Mouse (Mus musculus) hindbrain, embryonic 10.5 days (tissue): ENCODE measurements around the gene Rgs3. TPM values are rescaled to one million over a fixed set of nuclear protein-coding genes. Genes with fewer than 3 reads are reported as not detected.

Experiments used
- DNase-seq: peaks from one replicate; pipeline ENCODE4 v3.0.0-alpha.2; 2017; ENCODE audit warnings: low spot score
- H3K27ac ChIP-seq: fragments of 300-500 bp; sonication (generic); 2 replicates; pipeline ENCODE4 v1.5.1; 2016; ENCODE audit warnings: mild to moderate bottlenecking, moderate library complexity
- H3K27me3 ChIP-seq: fragments of 300-500 bp; sonication (generic); 2 replicates; pipeline ENCODE4 v1.6.1; 2016; ENCODE audit warnings: mild to moderate bottlenecking; ENCODE audit not compliant: poor library complexity, insufficient read depth, severe bottlenecking
- H3K36me3 ChIP-seq: fragments of 300-500 bp; sonication (generic); 2 replicates; pipeline ENCODE4 v1.6.1; 2016; ENCODE audit warnings: mild to moderate bottlenecking, moderate library complexity
- H3K4me1 ChIP-seq: fragments of 300-500 bp; sonication (generic); replicated peaks from 2 replicates; pipeline ENCODE4 v1.6.1; 2016; ENCODE audit warnings: mild to moderate bottlenecking
- H3K4me3 ChIP-seq: fragments of 300-500 bp; sonication (generic); 2 replicates; pipeline ENCODE4 v1.5.1; 2016; ENCODE audit warnings: mild to moderate bottlenecking, moderate library complexity
- H3K9me3 ChIP-seq: fragments of 300-500 bp; sonication (generic); 2 replicates; pipeline ENCODE4 v1.6.1; 2016; ENCODE audit warnings: mild to moderate bottlenecking, moderate library complexity
- WGBS: fragments of 180-500 bp; shearing (Covaris S2); methylation state at CpG from one replicate; pipeline ENCODE4 v1.1.7; 2016; 5-methylcytosine and 5-hydroxymethylcytosine counted together
- polyA plus RNA-seq: library from polyadenylated mRNA; unstranded; fragments of >200 nt; fragmentation: Nextera tagmentation; extraction: Ambion mirVana; gene quantifications from 2 replicates; pipeline ENCODE4 v1.2.1, GENCODE M21; 2016

Rgs3 gene
- polyA plus RNA-seq, 1 experiment from 2014 or later = 48.6 TPM

DNA sequence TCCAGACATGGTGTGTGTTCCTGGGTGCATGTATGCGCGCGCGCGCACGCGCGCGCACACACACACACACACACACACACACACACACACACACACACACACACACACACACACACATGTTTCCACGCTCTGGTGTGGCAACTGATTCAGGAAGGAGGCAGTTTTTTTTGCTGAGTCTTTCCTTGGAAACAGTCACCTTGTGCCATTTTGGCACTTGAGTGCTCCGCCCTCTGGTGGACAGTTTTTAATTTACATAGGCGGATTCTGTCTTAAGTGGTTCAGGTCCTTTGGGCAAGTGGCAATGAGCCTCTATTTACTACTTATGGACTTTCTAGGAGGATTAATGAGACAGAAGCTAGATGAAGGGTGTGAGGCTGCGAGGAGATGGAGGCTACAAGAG, 136.3 kb downstream of the Rgs3 start:
- peaks cover 70% of the 10 kb centered on the region for H3K36me3 ChIP-seq
- H3K9me3 ChIP-seq = no peaks in the 10 kb centered on the region
- H3K4me1 ChIP-seq = peaks cover 70% of the 10 kb centered on the region
- DNase-seq = peak; percentile 54
- no peaks in the 10 kb centered on the region for H3K27me3 ChIP-seq
- no peak overlapping the region for H3K27ac ChIP-seq
- no peak overlapping the region for H3K4me3 ChIP-seq
- WGBS = 77% methylated on average over 13 of the region's 13 CpGs

DNA sequence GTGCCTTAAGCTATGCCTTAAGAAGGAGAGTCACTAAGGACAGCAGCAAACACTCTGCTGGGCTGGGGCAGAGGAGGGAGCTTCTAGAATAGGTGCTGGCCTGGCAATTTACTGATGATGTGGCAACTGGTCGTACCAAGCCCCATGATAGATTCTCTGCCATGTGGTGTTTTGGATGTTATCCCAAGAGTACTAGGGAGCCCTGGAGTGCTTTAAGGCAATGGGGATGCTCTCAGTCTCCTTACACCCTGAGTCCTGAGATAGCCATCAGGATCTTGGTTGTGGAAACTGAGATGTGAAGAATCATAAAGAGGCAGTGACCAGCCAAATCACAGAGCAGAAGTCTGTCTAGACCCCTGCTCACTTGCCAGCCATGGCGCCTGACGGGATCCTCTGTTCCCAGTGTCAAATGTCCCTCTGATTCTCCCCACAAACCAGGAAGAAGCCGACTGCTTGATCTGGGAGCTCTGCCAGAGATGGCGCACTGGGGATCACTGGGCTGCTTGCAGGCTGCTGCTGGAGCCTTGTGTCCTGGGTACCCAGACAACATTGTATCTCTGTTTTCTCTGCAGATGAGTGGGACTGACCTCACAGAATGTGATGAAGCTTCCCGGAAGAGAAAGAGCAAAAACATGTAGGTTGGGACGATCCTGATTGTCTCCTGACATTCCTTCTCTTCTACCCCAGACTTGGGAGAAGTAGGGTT, 137.2 kb downstream of the Rgs3 start:
- Histone ChIP-seq H3K36me3 (peaks cover 70% of the 10 kb centered on the region), H3K4me3 (no peak overlapping the region), H3K9me3 (no peaks in the 10 kb centered on the region), H3K27me3 (no peaks in the 10 kb centered on the region), H3K27ac (no peak overlapping the region), H3K4me1 (peaks cover 65% of the 10 kb centered on the region)
- 68% methylated on average over 7 of the region's 7 CpGs for WGBS
- DNase-seq = no peak

- Histone ChIP-seq H3K4me1 (peaks cover 65% of the 10 kb centered on the region), H3K27me3 (no peaks in the 10 kb centered on the region), H3K4me3 (no peak overlapping the region), H3K9me3 (no peaks in the 10 kb centered on the region), H3K36me3 (peaks cover 65% of the 10 kb centered on the region), H3K27ac (0 out of 2 replicates have a peak overlapping the region, but pooled peaks have one; percentile 35)
- peak; percentile 84 for DNase-seq
- 29% methylated on average over 2 of the region's 2 CpGs for WGBS
Measured at GRCm38 (mm10) chr4:62697469-62697868, 137.8 kb downstream of the Rgs3 start.

GRCm38 (mm10) chr4:62698521-62698920, 138.9 kb downstream of the Rgs3 start:
- H3K27ac ChIP-seq = no peak overlapping the region; the same call in 1 of the 2 replicates
- 77% methylated on average over 3 of the region's 3 CpGs for WGBS
- H3K27me3 ChIP-seq = no peaks in the 10 kb centered on the region
- H3K9me3 ChIP-seq = no peaks in the 10 kb centered on the region
- peaks cover 62% of the 10 kb centered on the region for H3K36me3 ChIP-seq
- H3K4me1 ChIP-seq = peaks cover 58% of the 10 kb centered on the region
- no peak overlapping the region for H3K4me3 ChIP-seq
- no peak for DNase-seq

DNA sequence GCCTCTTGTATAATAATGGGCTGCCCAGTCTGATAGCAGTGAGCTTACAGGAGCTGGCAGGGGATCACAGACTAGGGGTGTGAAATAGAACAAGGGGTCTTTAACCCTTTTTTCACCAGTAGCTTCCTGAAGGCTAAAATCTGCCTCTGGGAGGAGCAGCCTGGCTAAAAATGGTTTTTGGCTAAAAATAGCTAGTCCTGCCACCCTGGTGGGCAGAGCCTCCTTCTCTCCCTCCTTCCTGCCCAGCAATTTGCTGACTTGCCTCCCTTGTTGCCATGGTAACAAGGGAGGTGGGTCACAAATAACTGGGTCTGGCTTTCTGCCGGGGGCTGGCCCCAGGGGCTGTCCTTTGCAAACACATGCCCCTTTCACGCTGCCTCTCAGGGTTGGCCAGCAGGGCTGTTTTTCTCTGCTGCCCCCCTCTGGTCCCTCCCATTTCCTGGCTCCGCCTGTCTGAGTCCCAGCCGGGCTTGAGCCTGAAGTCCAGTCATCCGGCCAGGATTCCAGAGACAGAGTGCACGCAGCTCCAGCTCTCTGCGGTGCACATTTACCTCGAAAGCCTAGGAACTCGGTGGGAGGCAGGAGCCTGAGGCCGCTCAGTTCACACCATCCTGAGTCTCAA, 139.7 kb downstream of the Rgs3 start:
- H3K36me3 ChIP-seq = peaks cover 62% of the 10 kb centered on the region
- peaks cover 53% of the 10 kb centered on the region for H3K4me1 ChIP-seq
- H3K9me3 ChIP-seq = no peaks in the 10 kb centered on the region
- DNase-seq = peak; percentile 93
- H3K27ac ChIP-seq = peak overlapping the region; percentile 71
- no peaks in the 10 kb centered on the region for H3K27me3 ChIP-seq
- WGBS = 2% methylated on average over 10 of the region's 10 CpGs
- H3K4me3 ChIP-seq = peak overlapping the region; percentile 40

DNA sequence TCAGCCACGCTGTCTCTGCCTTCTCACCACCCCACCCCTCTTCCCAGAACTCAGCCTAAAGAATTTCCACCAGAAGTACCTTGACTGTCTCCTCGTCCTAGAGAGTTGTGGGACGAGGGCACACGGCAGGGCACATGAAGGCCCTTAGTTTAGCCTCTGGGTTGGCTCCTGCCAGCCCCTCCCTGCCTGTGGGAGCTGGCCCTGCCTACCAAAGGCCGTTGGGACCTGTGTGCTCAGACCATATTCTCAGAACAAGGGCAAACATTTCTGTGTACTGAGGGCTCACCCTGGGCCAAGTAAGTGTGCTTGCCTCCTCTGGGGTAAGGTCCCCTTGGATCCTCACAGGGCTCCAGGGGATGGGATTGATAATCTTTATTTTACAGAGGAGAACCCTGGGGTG, 140.8 kb downstream of the Rgs3 start:
- DNase-seq = no peak
- WGBS = 76% methylated on average over 5 of the region's 5 CpGs
- peaks cover 64% of the 10 kb centered on the region for H3K36me3 ChIP-seq
- H3K27ac ChIP-seq = peak overlapping the region; percentile 71
- H3K4me1 ChIP-seq = peaks cover 55% of the 10 kb centered on the region
- H3K9me3 ChIP-seq = no peaks in the 10 kb centered on the region
- no peaks in the 10 kb centered on the region for H3K27me3 ChIP-seq
- H3K4me3 ChIP-seq = peak overlapping the region; percentile 40

- Histone ChIP-seq H3K36me3 (peaks cover 54% of the 10 kb centered on the region), H3K4me1 (peaks cover 43% of the 10 kb centered on the region), H3K4me3 (no peak overlapping the region), H3K27ac (no peak overlapping the region), H3K9me3 (no peaks in the 10 kb centered on the region), H3K27me3 (no peaks in the 10 kb centered on the region)
- WGBS = 81% methylated on average over 9 of the region's 9 CpGs
- no peak for DNase-seq
Measured at GRCm38 (mm10) chr4:62703151-62703550, 143.5 kb downstream of the Rgs3 start.

- no peak for DNase-seq
- peaks cover 48% of the 10 kb centered on the region for H3K36me3 ChIP-seq
Measured at GRCm38 (mm10) chr4:62704204-62704603, 144.6 kb downstream of the Rgs3 start.

DNA sequence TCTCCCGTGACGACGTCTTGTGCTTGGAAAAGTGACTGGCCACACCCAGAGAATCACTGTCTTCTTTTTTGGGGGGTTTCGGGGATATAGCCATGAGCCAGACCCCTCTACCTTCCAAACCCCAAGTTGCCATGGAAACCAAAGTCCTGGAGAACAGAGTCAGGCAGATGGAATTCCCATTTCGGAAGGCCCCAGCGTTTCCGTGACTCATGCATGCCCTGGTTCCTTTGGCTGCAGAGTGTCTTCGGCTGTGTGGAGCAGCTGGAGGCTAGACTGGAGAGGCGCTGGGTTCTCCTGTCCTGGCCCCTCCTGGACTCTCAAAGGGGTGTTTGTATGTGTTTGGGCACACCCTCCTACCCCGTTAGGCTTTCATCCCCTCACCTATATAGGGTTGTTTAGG, 145.4 kb downstream of the Rgs3 start:
- no peak overlapping the region for H3K4me3 ChIP-seq
- WGBS = 85% methylated on average over 10 of the region's 10 CpGs
- H3K27ac ChIP-seq = 0 out of 2 replicates have a peak overlapping the region, but pooled peaks have one; percentile 23
- no peaks in the 10 kb centered on the region for H3K27me3 ChIP-seq
- H3K36me3 ChIP-seq = peaks cover 44% of the 10 kb centered on the region
- H3K4me1 ChIP-seq = peaks cover 25% of the 10 kb centered on the region
- H3K9me3 ChIP-seq = no peaks in the 10 kb centered on the region
- DNase-seq = no peak

More at GRCm38 (mm10) chr4:62704204-62704603, 144.6 kb downstream of the Rgs3 start:
- WGBS = 96% methylated on average over 13 of the region's 13 CpGs
- H3K9me3 ChIP-seq = no peaks in the 10 kb centered on the region
- H3K27ac ChIP-seq = 0 out of 2 replicates have a peak overlapping the region, but pooled peaks have one; percentile 29
- H3K27me3 ChIP-seq = no peaks in the 10 kb centered on the region
- peaks cover 33% of the 10 kb centered on the region for H3K4me1 ChIP-seq
- no peak overlapping the region for H3K4me3 ChIP-seq

DNA sequence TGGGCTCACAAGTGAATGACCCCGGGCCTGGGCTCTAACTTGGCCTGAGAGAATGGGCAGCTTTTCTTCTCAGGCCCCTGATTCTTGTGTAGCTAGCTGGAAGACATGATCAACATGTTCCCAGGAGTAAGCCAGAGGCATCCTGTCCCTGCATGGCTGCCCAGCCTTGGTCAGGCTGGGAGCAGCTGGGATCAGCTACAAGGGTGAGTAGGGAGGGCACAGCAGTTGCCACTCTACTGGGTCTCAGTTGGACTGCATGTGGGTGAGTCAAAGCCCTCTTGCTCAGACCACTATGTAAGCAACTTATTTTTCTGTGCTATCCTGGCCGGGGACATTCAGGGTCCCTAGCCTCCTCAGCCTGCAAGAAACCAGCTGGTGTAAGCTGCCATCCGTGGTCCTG, 146.1 kb downstream of the Rgs3 start:
- H3K36me3 ChIP-seq = peaks cover 37% of the 10 kb centered on the region

GRCm38 (mm10) chr4:62708084-62708483, 148.4 kb downstream of the Rgs3 start:
- Histone ChIP-seq H3K4me3 (no peak overlapping the region), H3K4me1 (peaks cover 16% of the 10 kb centered on the region; the same call in 1 of the 2 replicates), H3K27me3 (no peaks in the 10 kb centered on the region), H3K27ac (no peak overlapping the region), H3K36me3 (peaks cover 21% of the 10 kb centered on the region), H3K9me3 (no peaks in the 10 kb centered on the region)
- DNase-seq = no peak
- WGBS = 83% methylated on average over 7 of the region's 7 CpGs

More for the DNA sequence above, 146.1 kb downstream of the Rgs3 start:
- no peaks in the 10 kb centered on the region for H3K9me3 ChIP-seq
- no peak for DNase-seq
- 50% methylated on average over 3 of the region's 3 CpGs for WGBS
- no peaks in the 10 kb centered on the region for H3K27me3 ChIP-seq
- peak overlapping the region; percentile 25; the same call in 1 of the 2 replicates for H3K27ac ChIP-seq
- peaks cover 17% of the 10 kb centered on the region; the same call in 1 of the 2 replicates for H3K4me1 ChIP-seq
- H3K4me3 ChIP-seq = no peak overlapping the region

DNA sequence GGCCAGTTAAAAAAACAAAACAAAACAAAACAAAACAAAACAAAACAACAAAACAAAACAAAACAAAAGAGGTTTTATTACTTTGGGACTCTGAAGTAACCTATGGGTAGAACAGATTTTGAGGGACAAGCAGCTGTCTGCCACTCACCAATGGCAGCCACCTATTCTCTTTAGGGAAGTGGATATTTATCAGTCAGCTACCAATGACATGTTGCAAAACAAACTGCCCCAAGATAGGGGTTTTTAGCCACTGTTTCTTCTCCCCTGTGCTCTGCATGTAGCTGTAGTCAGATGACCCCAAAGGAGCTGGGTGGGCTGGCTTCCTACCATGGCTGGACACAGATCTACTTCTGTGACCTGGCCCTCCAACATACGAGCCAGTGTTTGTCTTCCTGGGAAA, 149.3 kb downstream of the Rgs3 start:
- Histone ChIP-seq H3K4me1 (peaks cover 16% of the 10 kb centered on the region; the same call in 1 of the 2 replicates), H3K9me3 (no peaks in the 10 kb centered on the region), H3K4me3 (no peak overlapping the region), H3K27ac (no peak overlapping the region), H3K36me3 (peaks cover 12% of the 10 kb centered on the region), H3K27me3 (no peaks in the 10 kb centered on the region)
- 71% methylated on average over 1 of the region's 1 CpGs for WGBS
- no peak for DNase-seq

DNA sequence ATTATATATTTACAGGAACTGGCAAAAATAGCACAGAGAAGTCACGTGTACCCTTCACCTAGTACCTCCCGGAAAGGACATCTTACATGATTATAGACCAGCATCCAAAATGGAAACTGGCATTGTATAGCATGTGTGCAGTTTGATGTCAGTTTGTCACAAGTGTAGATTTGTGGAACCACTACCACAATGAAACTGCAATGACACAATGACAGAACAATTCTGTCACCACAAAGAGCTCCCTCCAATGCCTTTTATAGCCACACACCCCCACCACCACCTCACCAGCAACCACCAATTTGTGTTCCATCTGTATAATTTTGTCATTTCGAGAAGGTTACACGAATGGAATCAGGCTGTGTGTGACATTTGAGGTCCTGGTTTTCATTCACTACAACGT, 149.8 kb downstream of the Rgs3 start:
- H3K4me3 ChIP-seq = no peak overlapping the region
- H3K9me3 ChIP-seq = no peaks in the 10 kb centered on the region
- DNase-seq = no peak
- H3K36me3 ChIP-seq = peaks cover 8% of the 10 kb centered on the region
- H3K4me1 ChIP-seq = peaks cover 15% of the 10 kb centered on the region; the same call in 1 of the 2 replicates
- H3K27me3 ChIP-seq = no peaks in the 10 kb centered on the region
- no peak overlapping the region for H3K27ac ChIP-seq
- WGBS = 84% methylated on average over 5 of the region's 5 CpGs
